ENCODE assay signal across 22 mouse cellular contexts in genomic region chr11:84551296-84551695, GRCm38 (mm10). TPM values are rescaled to one million over a fixed set of nuclear protein-coding genes. Genes with fewer than 3 reads are reported as not detected.
"Had no signal": no experiment of that assay in that cellular context is flagged by ENCODE, and none has a peak within 500 bp of the region (broad histone marks: within the 10 kb centered on the region; RNA-seq: fewer than 3 reads in every experiment).

No protein-coding gene starts in this region.

- H3K27ac ChIP-seq: kidney, postnatal 0 days; limb, embryonic 12.5 days; limb, embryonic 15.5 days; liver, embryonic 14.5 days; macrophage; midbrain, embryonic 12.5 days; midbrain, embryonic 15.5 days; neural tube, embryonic 12.5 days; neural tube, embryonic 15.5 days; stomach, embryonic 15.5 days had no signal

- ATAC-seq: inflammation-experienced regulatory T-cells, adult 6 months; intestine, embryonic 16.5 days; liver, postnatal 0 days; lung, postnatal 0 days; midbrain, embryonic 15.5 days had no signal

- H3K4me1 ChIP-seq: limb, embryonic 12.5 days; neural tube, embryonic 12.5 days; stomach, embryonic 15.5 days had no signal

- H3K27me3 ChIP-seq: limb, embryonic 15.5 days; midbrain, embryonic 15.5 days; stomach, embryonic 15.5 days had no signal

- DNase-seq: left cerebral cortex, postnatal 4 days; liver, postnatal 0 days; lung, embryonic 14.5 days; retina, postnatal 1 day; right cerebral cortex, postnatal 25 days; spleen, adult 18-20 months; thymus, postnatal 25 days had no signal

- H3K36me3 ChIP-seq: limb, embryonic 12.5 days; limb, embryonic 15.5 days; midbrain, embryonic 12.5 days; midbrain, embryonic 15.5 days; neural tube, embryonic 12.5 days; neural tube, embryonic 15.5 days; stomach, embryonic 15.5 days had no signal

- H3K9me3 ChIP-seq: limb, embryonic 15.5 days; midbrain, embryonic 12.5 days; midbrain, embryonic 15.5 days; neural tube, embryonic 12.5 days; neural tube, embryonic 15.5 days; stomach, embryonic 15.5 days had no signal

- H3K4me2 ChIP-seq: limb, embryonic 12.5 days; limb, embryonic 15.5 days; liver, embryonic 11.5 days; lung, embryonic 14.5 days; midbrain, embryonic 12.5 days; midbrain, embryonic 15.5 days; neural tube, embryonic 12.5 days; neural tube, embryonic 15.5 days; stomach, embryonic 15.5 days had no signal

- H3K9ac ChIP-seq: limb, embryonic 12.5 days; limb, embryonic 15.5 days; liver, embryonic 14.5 days; liver, postnatal 0 days; lung, embryonic 14.5 days; midbrain, embryonic 12.5 days; midbrain, embryonic 15.5 days; neural tube, embryonic 12.5 days; neural tube, embryonic 15.5 days; stomach, embryonic 15.5 days had no signal

- H3K4me3 ChIP-seq: limb, embryonic 12.5 days; limb, embryonic 15.5 days; midbrain, embryonic 12.5 days; midbrain, embryonic 15.5 days; neural tube, embryonic 12.5 days; neural tube, embryonic 15.5 days; stomach, embryonic 15.5 days had no signal

RNA-seq across cellular contexts. Expression of gene Lhx1, which starts 26.0 kb away (rescaled TPM):
- polyA plus RNA-seq: inflammation-experienced regulatory T-cells, adult 6 months; limb, embryonic 12.5 days; liver, embryonic 14.5 days; lung, embryonic 14.5 days; macrophage; thymus, postnatal 0 days had no signal
